Mouse (Mus musculus) C2C12 (cell line): Measurements from ENCODE around the gene Lhpp. TPM values are rescaled to one million over a fixed set of nuclear protein-coding genes. Genes with fewer than 3 reads are reported as not detected.

Experiments
- H3K27me3 ChIP-seq: one replicate; pipeline ENCODE4 v1.6.1; 2011; ENCODE audit not compliant: control insufficient read depth, insufficient read depth, insufficient read length
- H3K36me3 ChIP-seq: one replicate; pipeline ENCODE4 v1.6.1; 2011; ENCODE audit not compliant: control insufficient read depth, insufficient read depth
- H3K4me3 ChIP-seq: one replicate; pipeline ENCODE4 v1.5.1; 2011; ENCODE audit warnings: mild to moderate bottlenecking, control low read depth; ENCODE audit not compliant: poor library complexity, insufficient read depth, severe bottlenecking
- H3K79me2 ChIP-seq: one replicate; pipeline ENCODE4 v1.6.1; 2011; ENCODE audit not compliant: control insufficient read depth, insufficient read depth
- H3K79me3 ChIP-seq: one replicate; pipeline ENCODE4 v1.6.1; 2011; ENCODE audit warnings: low read depth, control low read depth
- H3ac ChIP-seq: one replicate; pipeline ENCODE3; 2011; ENCODE audit warnings: low read depth; ENCODE audit not compliant: control insufficient read depth, insufficient read length
- CEBPB ChIP-seq: IDR thresholded peaks from one replicate; pipeline ENCODE4 v1.6.1; 2011; ENCODE audit warnings: low read depth, mild to moderate bottlenecking, control low read depth, moderate library complexity
- CTCF ChIP-seq: IDR thresholded peaks from one replicate; pipeline ENCODE4 v1.5.1; 2011; ENCODE audit not compliant: control insufficient read depth, insufficient read depth, insufficient read length
- FOSL1 ChIP-seq: IDR thresholded peaks from one replicate; pipeline ENCODE4 v1.8.0; 2011; ENCODE audit warnings: mild to moderate bottlenecking, low read length; ENCODE audit not compliant: poor library complexity, insufficient read depth, severe bottlenecking
- MAX ChIP-seq: IDR thresholded peaks from one replicate; pipeline ENCODE4 v1.6.1; 2011; ENCODE audit warnings: mild to moderate bottlenecking, control low read depth
- MYOD1 ChIP-seq: IDR thresholded peaks from one replicate; pipeline ENCODE4 v1.6.1; 2011; ENCODE audit warnings: low read depth; ENCODE audit not compliant: control insufficient read depth, insufficient read length
- MYOG ChIP-seq: IDR thresholded peaks from one replicate; pipeline ENCODE4 v1.6.1; 2011; ENCODE audit not compliant: control insufficient read depth, insufficient read length; ENCODE audit errors: extremely low read depth
- USF1 ChIP-seq: IDR thresholded peaks from one replicate; pipeline ENCODE4 v1.6.1; 2011; ENCODE audit warnings: low read depth, mild to moderate bottlenecking, control low read depth, moderate library complexity
- polyA plus RNA-seq: library from polyadenylated mRNA; unstranded; fragments of >200 nt; fragmentation: generic; extraction: Trizol; gene quantifications from one replicate; pipeline ENCODE4 v1.2.1, GENCODE M21; 2012; ENCODE audit warnings: missing spikeins

Gene Lhpp
- polyA plus RNA-seq, 1 experiment, result 2.9 TPM

- Histone ChIP-seq H3K27me3 (no peaks in the 10 kb centered on the region), H3K79me3 (no peaks in the 10 kb centered on the region), H3K36me3 (no peaks in the 10 kb centered on the region), H3K4me3 (no peak overlapping the region), H3K79me2 (no peaks in the 10 kb centered on the region), H3ac (no peak overlapping the region)
- no peak for TF ChIP-seq MYOG
- no peak for TF ChIP-seq FOSL1
- no peak for TF ChIP-seq MAX
- TF ChIP-seq CTCF, result no peak
- TF ChIP-seq CEBPB, result no peak
- TF ChIP-seq USF1, result no peak
- no peak for TF ChIP-seq MYOD1
Measured at GRCm38 (mm10) chr7:132703515-132704309, 93.3 kb downstream of the Lhpp start.

GRCm38 (mm10) chr7:132704310-132704875, 94.0 kb downstream of the Lhpp start:
- no peaks in the 10 kb centered on the region for H3K27me3 ChIP-seq
- no peak overlapping the region for H3K4me3 ChIP-seq
- no peaks in the 10 kb centered on the region for H3K36me3 ChIP-seq
- H3K79me3 ChIP-seq, result no peaks in the 10 kb centered on the region
- H3K79me2 ChIP-seq, result no peaks in the 10 kb centered on the region
- H3ac ChIP-seq, result no peak overlapping the region
- TF ChIP-seq FOSL1 (no peak), MYOG (no peak), MYOD1 (no peak)

GRCm38 (mm10) chr7:132705130-132705529, 94.7 kb downstream of the Lhpp start:
- TF ChIP-seq FOSL1 (no peak), USF1 (no peak), MYOG (no peak), CTCF (no peak), MYOD1 (no peak), CEBPB (no peak), MAX (no peak)
- Histone ChIP-seq H3K36me3 (no peaks in the 10 kb centered on the region), H3K79me3 (no peaks in the 10 kb centered on the region), H3K4me3 (no peak overlapping the region), H3K27me3 (no peaks in the 10 kb centered on the region), H3ac (no peak overlapping the region), H3K79me2 (no peaks in the 10 kb centered on the region)

- no peaks in the 10 kb centered on the region for H3K27me3 ChIP-seq
- H3K36me3 ChIP-seq, result no peaks in the 10 kb centered on the region
- no peaks in the 10 kb centered on the region for H3K79me2 ChIP-seq
- no peak overlapping the region for H3ac ChIP-seq
- no peak overlapping the region for H3K4me3 ChIP-seq
- no peaks in the 10 kb centered on the region for H3K79me3 ChIP-seq
- TF ChIP-seq MAX, result no peak
- TF ChIP-seq MYOD1, result no peak
- no peak for TF ChIP-seq FOSL1
- TF ChIP-seq USF1, result no peak
- TF ChIP-seq CEBPB, result no peak
- TF ChIP-seq MYOG, result no peak
- TF ChIP-seq CTCF, result no peak
Measured at GRCm38 (mm10) chr7:132711579-132711978, 101.1 kb downstream of the Lhpp start.

GRCm38 (mm10) chr7:132712044-132712708, 101.7 kb downstream of the Lhpp start:
- no peak overlapping the region for H3ac ChIP-seq
- H3K79me2 ChIP-seq, result no peaks in the 10 kb centered on the region
- no peaks in the 10 kb centered on the region for H3K36me3 ChIP-seq
- TF ChIP-seq MAX (no peak), MYOG (no peak), CEBPB (no peak), FOSL1 (no peak), USF1 (no peak), MYOD1 (no peak), CTCF (no peak)
- H3K27me3 ChIP-seq, result no peaks in the 10 kb centered on the region
- no peak overlapping the region for H3K4me3 ChIP-seq
- no peaks in the 10 kb centered on the region for H3K79me3 ChIP-seq

- Histone ChIP-seq H3K79me3 (no peaks in the 10 kb centered on the region), H3K4me3 (no peak overlapping the region), H3K36me3 (no peaks in the 10 kb centered on the region), H3K79me2 (no peaks in the 10 kb centered on the region), H3K27me3 (no peaks in the 10 kb centered on the region), H3ac (no peak overlapping the region)
- TF ChIP-seq USF1 (no peak), MAX (no peak), MYOD1 (no peak), FOSL1 (no peak)
Measured at GRCm38 (mm10) chr7:132712956-132713355, 102.5 kb downstream of the Lhpp start.
